Mouse (Mus musculus) CH12.LX (cell line): ENCODE measurements around the gene Stx8.

Experiments used
- CTCF ChIP-seq, 2 experiments: IDR thresholded peaks in 1 of 2; conservative IDR thresholded peaks in 1 of 2; 2 replicates each; pipeline ENCODE4 v1.5.1; 2011 to 2012; ENCODE audit warnings: low read depth in 2 of 2, low read length in 2 of 2, improper control_type of control experiment in 1 of 2, inconsistent platforms in 1 of 2, mild to moderate bottlenecking in 1 of 2, moderate library complexity in 1 of 2
- E2F4 ChIP-seq: IDR thresholded peaks from 2 replicates; pipeline ENCODE4 v1.6.1; 2011; ENCODE audit warnings: low read depth, low read length, improper control_type of control experiment; ENCODE audit not compliant: insufficient replicate concordance
- POLR2A ChIP-seq: IDR thresholded peaks from 2 replicates; pipeline ENCODE4 v1.6.1; 2011; ENCODE audit warnings: low read depth, mild to moderate bottlenecking, improper control_type of control experiment, low read length

DNA sequence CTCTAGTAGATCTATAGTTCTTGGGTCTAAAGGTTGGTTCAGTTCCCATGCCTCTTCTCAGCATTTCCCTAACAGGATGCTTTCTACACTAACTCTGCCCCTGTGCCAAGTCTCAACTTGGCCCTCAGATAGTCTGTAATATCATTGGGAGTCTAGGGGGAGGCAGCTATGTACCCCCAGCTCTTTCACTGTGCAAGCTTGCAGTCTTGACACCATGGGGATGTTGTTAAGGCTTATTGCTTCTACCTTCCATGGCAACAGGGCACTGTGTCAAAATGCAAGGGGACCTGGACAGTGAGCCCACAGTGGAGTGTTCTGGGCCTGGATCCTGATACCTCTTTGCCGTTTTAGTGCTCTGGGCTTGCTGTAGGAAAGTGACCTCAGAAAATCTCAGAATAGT, 135.6 kb downstream of the Stx8 start:
- TF ChIP-seq POLR2A: no peak
- no peak for TF ChIP-seq CTCF (conservative IDR thresholded peaks at IDR 0.05 in 1 of 2, IDR thresholded peaks at IDR 0.05 in 1 of 2; ENCODE audit: low read depth in 2 of 2, low read length in 2 of 2)
- TF ChIP-seq E2F4: no peak
